Mouse (Mus musculus): ENCODE measurements around the gene Map2k5.

Map2k5 gene

GRCm38 (mm10) chr9:63183864-63184263 lies 193.8 kb downstream of the Map2k5 start:
- DNase-seq (ENCODE audit: low spot score) = no peak

GRCm38 (mm10) chr9:63182306-63182960 lies 195.3 kb downstream of the Map2k5 start:
- DNase-seq (ENCODE audit: low spot score) = no peak

DNA sequence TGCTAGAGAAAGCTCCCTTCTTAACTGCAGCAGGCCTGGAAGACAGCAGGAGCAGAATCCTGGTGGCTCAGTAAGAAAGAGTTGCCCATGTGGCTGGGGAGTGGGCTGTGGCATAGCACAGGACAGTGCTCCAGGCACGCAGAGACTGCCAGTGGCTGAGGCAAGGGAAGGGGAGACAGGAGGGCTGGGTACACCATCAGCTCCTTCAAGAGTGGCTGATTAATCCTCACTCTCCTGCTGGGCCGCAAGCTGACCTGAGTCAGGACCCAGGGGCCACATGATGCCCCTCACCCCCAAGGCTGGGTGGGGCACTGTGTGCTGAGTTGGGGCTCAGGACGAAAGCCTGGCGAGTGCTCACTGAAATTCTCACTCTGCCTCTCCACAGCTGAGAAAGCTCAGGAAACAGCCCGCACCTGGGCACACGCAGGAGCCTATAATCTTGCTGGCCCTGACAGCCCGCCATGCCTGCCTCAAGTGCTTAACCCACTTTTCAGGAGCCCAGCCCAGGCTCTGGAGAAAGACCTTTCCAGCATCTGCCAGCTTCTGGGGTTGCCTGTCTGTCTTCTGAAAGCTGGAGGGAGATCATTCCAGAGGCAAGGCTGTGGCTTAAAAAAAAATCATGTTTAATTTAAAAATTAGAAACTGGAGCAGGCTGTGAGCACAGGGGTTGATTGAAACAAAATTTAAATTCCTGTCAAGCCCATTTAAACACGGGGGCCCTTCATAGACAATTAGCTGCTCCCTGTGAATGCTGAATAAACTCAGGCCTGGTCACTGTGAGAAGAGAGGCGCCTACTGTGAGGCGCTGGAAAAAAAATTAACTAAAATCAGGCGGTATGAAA lies 196.1 kb downstream of the Map2k5 start:
- no peak for DNase-seq (ENCODE audit: low spot score)

DNA sequence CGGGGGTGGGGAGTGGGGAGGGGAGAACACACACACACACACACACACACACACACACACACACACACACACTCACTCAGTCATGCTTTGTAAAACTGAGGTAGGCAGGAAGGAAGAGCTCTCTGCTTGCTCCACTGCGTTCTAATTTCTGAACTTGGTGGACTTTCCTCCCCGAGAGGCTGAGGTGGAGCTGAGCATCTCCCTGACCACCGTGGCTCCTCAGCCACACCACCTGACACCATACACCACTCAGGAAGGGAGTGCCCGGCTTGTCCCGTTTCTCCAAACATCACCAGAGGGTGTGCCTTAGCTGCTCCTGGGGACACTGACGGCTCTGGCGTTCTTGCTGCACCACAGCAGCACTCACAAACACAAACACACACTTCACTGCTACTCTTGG lies 199.4 kb downstream of the Map2k5 start:
- DNase-seq (ENCODE audit: low spot score) = no peak

- DNase-seq (ENCODE audit: low spot score) = no peak
Observed at GRCm38 (mm10) chr9:63174001-63174721, 203.5 kb downstream of the Map2k5 start.

GRCm38 (mm10) chr9:63171951-63172350 lies 205.8 kb downstream of the Map2k5 start:
- DNase-seq (ENCODE audit: low spot score) = no peak

DNA sequence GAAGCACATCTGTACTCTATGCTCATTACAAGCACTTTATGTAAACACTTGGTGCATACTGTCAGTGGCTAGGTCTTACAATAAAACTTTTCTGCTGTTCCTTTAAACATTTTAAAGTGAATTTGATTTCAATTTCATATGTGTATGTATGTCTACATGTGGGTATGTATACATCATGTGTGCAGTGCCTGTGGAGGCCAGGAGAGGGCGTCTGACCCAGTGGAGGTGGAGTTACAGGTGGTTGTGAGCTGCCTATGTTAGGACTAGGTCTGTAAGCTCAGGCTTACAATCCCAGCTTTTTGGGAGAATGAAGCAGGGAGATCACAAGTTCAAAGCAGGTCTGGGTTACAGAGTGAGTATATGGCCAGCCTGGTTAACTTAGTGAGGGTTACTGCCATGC lies 208.6 kb downstream of the Map2k5 start:
- DNase-seq (ENCODE audit: low spot score) = no peak

DNA sequence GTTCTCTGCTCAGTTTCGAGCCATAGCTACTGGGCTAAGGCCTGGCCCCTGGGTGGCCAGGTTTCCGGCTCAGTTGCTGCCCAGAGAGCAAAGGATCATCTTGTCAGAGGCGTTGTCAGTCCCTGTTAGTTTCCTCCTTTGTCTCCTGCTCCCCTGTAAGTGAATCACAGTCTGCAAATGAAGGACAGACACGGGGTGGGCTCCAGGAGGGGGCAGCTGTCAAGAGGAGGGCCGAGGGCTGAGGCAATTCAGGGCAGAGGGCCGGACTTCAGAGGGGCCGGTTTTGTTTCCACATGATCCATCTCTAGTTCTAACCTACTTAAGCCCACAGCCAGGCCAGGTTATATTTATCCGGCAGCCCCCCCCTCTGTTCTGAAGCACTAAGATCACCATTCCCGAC lies 212.6 kb downstream of the Map2k5 start:
- DNase-seq (ENCODE audit: low spot score) = no peak

DNA sequence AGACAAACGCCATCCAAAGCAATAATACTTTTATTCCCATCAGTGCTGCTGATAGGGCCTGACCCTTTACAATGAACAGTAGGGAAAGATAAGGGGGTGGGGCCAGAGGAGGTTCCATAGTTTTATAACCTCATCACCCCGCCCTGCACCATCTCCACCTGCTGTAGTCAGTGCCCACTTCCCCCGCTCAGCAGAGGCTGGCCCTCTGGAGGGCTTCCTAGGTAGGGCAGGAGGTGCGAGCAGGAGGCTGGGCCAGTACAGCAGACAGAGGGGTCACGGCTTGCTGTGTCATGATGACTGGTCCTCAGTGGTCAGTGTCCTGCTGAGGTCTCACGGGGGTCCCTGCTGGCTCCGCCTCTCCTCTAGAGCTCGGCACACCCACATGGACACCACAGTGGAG lies 213.9 kb downstream of the Map2k5 start:
- no peak for DNase-seq (ENCODE audit: low spot score)

DNA sequence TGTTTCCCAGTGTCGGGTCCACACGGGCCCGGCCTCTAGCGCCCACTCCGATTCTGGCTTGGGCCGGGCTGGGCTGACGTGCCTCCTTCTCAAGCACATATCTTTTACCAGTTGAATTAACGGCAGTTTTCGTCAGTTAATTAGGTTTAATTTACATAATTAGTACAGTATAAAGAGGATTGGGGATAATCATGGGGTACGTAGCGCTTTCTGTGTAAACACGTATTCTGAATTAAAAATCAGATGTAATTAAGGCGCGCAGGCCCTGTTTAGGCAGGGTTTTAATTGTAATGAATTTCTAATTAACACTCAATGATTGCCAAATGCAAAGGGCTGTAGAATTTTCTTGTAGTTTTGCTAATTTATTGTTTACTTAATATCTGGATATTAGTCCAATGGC lies 225.8 kb downstream of the Map2k5 start:
- DNase-seq (ENCODE audit: low spot score) = no peak

GRCm38 (mm10) chr9:63151072-63151870 lies 226.4 kb downstream of the Map2k5 start:
- peak; percentile 88 for DNase-seq (ENCODE audit: low spot score)

DNA sequence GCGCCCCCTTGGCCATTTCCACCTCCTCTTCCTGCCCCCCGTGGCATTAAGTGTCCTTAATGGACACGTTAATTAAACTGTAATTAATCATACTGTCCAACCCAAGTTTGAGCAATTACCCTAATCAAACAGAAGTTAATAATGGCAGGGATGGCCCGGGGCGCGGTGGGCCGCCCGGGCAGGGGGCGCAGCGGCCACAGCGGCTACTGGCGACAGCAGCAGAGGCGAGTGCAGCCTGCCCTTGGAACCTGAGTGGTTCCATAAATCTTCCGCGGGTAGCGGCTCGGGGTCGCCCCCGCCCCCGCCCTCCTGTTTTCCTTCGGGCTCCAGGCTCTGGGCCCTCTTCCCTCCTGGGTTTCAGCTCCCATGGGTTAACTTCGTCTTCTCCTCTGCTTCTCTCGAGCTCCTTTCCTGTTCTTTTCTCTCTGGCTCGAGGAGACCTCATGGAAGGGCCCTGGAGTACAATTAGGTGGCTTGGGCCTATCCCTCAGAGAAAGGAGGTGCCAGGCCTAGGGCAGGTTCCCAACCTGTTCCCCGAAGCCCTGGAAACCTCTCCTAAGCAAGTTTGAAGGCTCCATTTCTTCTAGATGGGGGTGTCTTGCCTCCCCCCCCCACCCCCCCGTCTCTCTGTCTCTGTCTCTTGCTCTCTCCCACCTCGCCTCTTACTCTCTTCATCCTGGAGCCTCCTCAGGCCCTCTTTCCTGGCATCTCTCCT lies 227.5 kb downstream of the Map2k5 start:
- DNase-seq (ENCODE audit: low spot score) = no peak

- no peak for DNase-seq (ENCODE audit: low spot score)
Observed at GRCm38 (mm10) chr9:63149372-63149766, 228.3 kb downstream of the Map2k5 start.

- DNase-seq (ENCODE audit: low spot score) = peak; percentile 45
Observed at GRCm38 (mm10) chr9:63148410-63149371, 229.0 kb downstream of the Map2k5 start, which contains the start of gene Skor1. Gene Skor1 (minus strand): TSS chr9:63148961.

DNA sequence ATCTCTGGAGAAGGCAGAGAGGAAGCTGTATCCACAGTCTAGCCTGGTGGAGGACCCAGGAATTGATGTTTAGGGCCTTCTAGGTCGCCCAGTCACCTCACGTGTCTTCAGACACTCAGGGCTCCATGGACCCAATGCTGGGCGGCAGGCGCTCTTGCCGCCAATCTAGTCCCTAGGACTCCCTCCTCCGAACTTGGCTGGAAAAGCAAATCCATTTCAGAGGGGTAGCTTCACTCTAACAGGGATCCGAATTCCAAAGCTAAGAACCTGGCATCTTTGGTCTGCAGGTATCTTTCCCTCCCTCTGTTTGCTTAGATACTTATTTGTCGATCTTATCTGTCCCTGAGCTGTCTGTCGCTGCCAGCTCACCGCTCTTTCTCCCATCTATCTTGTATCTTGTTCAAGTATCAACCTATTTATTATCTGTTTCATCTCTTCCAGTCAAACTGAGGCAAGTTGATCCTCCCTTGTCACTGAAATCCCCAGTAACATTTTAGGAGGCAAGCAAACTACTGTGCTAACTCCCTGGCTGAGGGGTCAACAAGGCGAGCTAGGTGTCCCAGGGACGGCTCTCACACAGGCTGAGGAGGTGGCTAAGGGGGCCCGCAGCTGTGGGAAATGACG lies 229.8 kb downstream of the Map2k5 start:
- DNase-seq (ENCODE audit: low spot score) = no peak

- no peak for DNase-seq (ENCODE audit: low spot score)
Observed at GRCm38 (mm10) chr9:63147296-63147695, 230.4 kb downstream of the Map2k5 start.

DNA sequence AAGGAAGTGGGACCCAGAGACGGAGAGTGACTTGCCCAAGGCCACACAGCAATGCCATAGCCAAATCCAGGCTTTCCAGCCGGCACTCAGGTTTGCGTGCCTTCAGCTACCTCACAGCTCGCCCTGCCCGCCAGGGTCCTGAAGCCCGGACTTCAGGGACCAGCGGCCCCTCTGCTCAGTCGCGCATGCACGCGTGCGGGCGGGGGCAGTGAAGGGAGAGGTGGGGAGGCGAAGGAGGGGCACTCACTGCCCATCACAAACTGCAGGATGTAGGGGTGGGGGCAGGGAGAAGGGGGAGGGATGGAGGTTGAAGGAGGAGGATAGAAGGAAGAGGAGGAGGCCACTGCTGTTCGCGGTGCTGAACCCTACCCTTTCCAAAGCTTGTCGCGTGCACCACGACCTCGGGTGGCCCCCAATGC lies 230.8 kb downstream of the Map2k5 start:
- DNase-seq (ENCODE audit: low spot score) = peak; percentile 43

DNA sequence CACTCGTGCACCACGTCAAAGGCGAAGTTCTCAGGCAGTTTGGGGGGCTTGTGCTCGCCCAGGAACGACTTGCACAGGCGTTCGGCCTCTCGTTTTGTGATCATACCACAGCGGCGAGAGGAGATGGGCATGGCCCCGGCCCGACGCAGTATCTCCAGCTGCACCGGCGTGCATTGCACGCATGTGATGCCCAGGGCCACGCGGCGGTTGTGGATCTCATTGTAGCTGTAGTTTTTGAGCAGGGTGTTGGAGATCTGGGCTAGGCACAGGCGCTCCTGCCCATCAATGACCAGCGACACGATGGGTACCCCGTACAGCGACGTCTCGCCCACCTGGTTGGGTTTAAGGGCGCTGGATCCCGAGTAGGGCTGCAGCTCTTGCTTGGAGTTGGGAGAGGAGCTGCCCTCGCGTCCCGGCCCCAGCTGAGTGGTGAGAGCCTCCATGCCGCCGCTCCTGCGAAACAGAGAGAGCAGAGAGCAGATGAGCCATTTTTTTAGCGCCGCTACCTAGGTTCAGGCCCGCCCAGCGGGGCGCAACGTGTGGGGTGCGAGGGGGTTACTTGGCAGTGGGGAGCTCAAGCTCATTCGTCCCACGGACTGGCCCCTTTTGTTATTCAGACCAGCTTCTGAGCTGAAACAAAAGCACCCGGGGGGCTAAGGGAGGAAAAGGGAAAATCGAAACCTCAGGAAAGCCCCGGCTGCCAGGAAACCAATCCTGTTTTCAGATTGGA lies 231.4 kb downstream of the Map2k5 start:
- DNase-seq (ENCODE audit: low spot score) = peak; percentile 43
